Mouse (Mus musculus): ENCODE results near the gene Naaladl2. TPM values are rescaled to one million over a fixed set of nuclear protein-coding genes. Genes with fewer than 3 reads are reported as not detected.

The Naaladl2 gene
- polyA plus RNA-seq, 1 experiment from 2014 or later, result 3.3 TPM

DNA sequence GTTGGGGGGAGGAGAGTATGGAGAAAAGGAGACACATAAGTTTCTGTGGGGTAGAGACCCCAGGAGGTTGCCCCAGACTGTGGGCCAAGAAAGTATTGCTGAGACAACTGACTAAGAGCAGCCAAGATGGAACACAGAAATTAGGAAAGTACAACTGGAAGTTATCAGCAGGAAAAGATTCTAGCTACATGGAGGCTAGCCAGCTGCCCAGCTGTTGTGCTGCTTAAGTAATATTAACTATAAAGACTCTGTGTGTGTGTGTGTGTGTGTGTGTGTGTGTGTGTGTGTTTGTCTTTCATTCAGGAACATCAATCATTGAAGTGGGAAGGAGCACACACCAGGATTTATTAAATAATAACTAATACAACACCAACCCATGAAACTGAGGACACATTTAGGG is 1326.5 kb downstream of the Naaladl2 start:
- no peak for ATAC-seq
- no peaks in the 10 kb centered on the region for H3K27me3 ChIP-seq (replicated peaks; ENCODE audit: control insufficient read depth, insufficient read depth, low read length)

DNA sequence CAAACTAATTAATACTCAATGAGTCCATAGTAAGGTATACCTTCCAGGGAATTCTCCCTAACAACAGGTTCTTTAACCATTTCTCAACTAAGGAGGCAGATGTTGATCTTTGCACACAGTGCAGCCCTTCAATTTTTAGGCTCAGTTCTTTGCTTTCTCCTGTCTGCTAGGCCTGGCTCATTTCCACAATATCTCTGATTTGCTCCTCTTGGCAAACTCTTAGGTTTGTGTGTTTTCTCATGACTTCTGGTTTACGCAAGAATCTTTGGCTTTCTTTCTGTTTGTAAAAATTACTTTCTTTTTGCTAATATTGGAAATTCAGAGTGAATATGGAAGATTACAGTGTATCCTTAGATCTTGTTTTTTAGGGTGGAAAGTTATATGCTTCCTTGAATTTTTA is 1385.3 kb downstream of the Naaladl2 start:
- H3K27ac ChIP-seq (ENCODE audit: low read length), result no peak overlapping the region
- H3K9ac ChIP-seq (ENCODE audit: low read depth, low read length), result no peak overlapping the region
- no peaks in the 10 kb centered on the region for H3K27me3 ChIP-seq (replicated peaks; ENCODE audit: control insufficient read depth, insufficient read depth, low read length)
- H3K36me3 ChIP-seq (ENCODE audit: control insufficient read depth, insufficient read depth, low read length), result no peaks in the 10 kb centered on the region
- H3K4me1 ChIP-seq (ENCODE audit: control insufficient read depth, insufficient read depth, low read length), result no peaks in the 10 kb centered on the region
- no peak for ATAC-seq
- no peaks in the 10 kb centered on the region for H3K9me3 ChIP-seq (ENCODE audit: control insufficient read depth, low read length)
- H3K4me2 ChIP-seq (ENCODE audit: low read depth, low read length), result no peak overlapping the region
- WGBS, result 80% methylated on average over 1 of the region's 1 CpGs
- H3K4me3 ChIP-seq (ENCODE audit: low read length), result no peak overlapping the region

More for the DNA sequence above, 1326.5 kb downstream of the Naaladl2 start:
- no peaks in the 10 kb centered on the region for H3K9me3 ChIP-seq (ENCODE audit: control insufficient read depth, low read length)
- H3K9ac ChIP-seq (ENCODE audit: low read depth, low read length), result no peak overlapping the region
- H3K4me3 ChIP-seq (ENCODE audit: low read length), result no peak overlapping the region
- H3K4me1 ChIP-seq (ENCODE audit: control insufficient read depth, insufficient read depth, low read length), result no peaks in the 10 kb centered on the region
- H3K4me2 ChIP-seq (ENCODE audit: low read depth, low read length), result no peak overlapping the region
- H3K36me3 ChIP-seq (ENCODE audit: control insufficient read depth, insufficient read depth, low read length), result no peaks in the 10 kb centered on the region
- no peak overlapping the region for H3K27ac ChIP-seq (ENCODE audit: low read length)
